Mouse (Mus musculus) thymus, adult 2 months (tissue): ENCODE data around the gene Nup210l.

Source experiments
- CTCF ChIP-seq: fragments of 200-500 bp; IDR thresholded peaks from 2 replicates; pipeline ENCODE4 v1.5.1; 2012; ENCODE audit warnings: mild to moderate bottlenecking, control low read depth, low read length, moderate library complexity, borderline replicate concordance; ENCODE audit not compliant: control insufficient read depth, poor library complexity, insufficient read depth; ENCODE audit errors: extremely low read depth
- POLR2A ChIP-seq: fragments of 200-500 bp; IDR thresholded peaks from 2 replicates; pipeline ENCODE4 v1.6.1; 2012; ENCODE audit warnings: mild to moderate bottlenecking, low read length, control low read depth, moderate library complexity; ENCODE audit not compliant: control insufficient read depth, poor library complexity, insufficient read depth; ENCODE audit errors: extremely low read depth

DNA sequence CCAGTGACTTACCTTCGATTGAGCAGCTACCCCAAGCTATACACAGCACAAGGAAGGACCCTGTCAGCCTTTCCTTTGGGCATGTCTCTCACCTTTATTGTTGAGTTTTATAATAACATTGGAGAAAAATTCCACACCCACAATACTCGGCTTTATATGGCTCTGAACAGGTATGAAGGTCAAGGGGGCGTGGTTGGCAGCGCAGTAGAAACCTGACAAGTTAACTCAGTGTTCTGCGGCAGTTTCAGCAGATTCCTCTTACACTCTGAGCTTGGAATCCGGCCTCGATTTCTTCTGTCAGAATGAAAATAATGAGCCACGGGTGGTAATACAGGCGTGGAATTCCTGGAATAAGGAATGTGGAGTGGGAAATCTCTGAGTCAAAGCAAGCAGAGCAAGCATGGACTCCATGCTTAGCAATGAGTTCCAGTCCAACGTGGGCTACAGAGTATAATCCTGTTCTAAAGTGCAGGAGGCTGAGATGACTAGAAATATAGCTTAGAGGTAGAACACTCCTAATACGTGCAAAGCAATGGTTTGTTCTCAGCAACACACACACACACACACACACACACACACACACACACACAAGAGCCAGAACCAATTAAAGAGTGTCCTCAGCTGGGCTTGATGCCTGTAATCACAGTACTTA, 87.1 kb downstream of the Nup210l start:
- TF ChIP-seq POLR2A (no peak), CTCF (no peak)
